Mouse (Mus musculus): ENCODE data around the gene Elmo2.

GRCm38 (mm10) chr2:165252801-165253200, 73.5 kb downstream of the Elmo2 start:
- TF ChIP-seq POLR2A (IDR thresholded peaks at IDR 0.05; ENCODE audit: low read depth, low read length) (no peak), CTCF (IDR thresholded peaks at IDR 0.05; ENCODE audit: borderline replicate concordance, insufficient read depth, low read length) (no peak)

All from embryonic fibroblast, embryonic 13.5 days (primary cell).